Mouse (Mus musculus) E14TG2a.4 (cell line): ENCODE results near the gene Grb10.

ENCODE experiments used
- H3K27me3 ChIP-seq: 2 replicates; pipeline ENCODE4 v1.6.1; 2014; ENCODE audit warnings: low read length, control low read depth; ENCODE audit not compliant: insufficient read depth
- H3K36me3 ChIP-seq: 2 replicates; pipeline ENCODE4 v1.6.1; 2014; ENCODE audit warnings: low read length, control low read depth; ENCODE audit not compliant: insufficient read depth
- H3K4me1 ChIP-seq: replicated peaks from 2 replicates; pipeline ENCODE4 v1.6.1; 2014; ENCODE audit warnings: low read depth, low read length, control low read depth
- H3K4me3 ChIP-seq: replicated peaks from 2 replicates; pipeline ENCODE4 v1.5.1; 2014; ENCODE audit warnings: mild to moderate bottlenecking, low read length
- H3K9me3 ChIP-seq: 2 replicates; pipeline ENCODE4 v1.6.1; 2014; ENCODE audit warnings: low read length, control low read depth
- CTCF ChIP-seq: conservative IDR thresholded peaks from 2 replicates; pipeline ENCODE4 v1.5.1; 2014; ENCODE audit warnings: low read length
- NANOG ChIP-seq: IDR thresholded peaks from 2 replicates; pipeline ENCODE4 v1.6.1; 2014; ENCODE audit warnings: borderline replicate concordance, low read length, mixed read lengths
- POU5F1 ChIP-seq: IDR thresholded peaks from 2 replicates; pipeline ENCODE4 v1.6.1; 2014; ENCODE audit warnings: low read length, borderline replicate concordance

Gene Grb10

DNA sequence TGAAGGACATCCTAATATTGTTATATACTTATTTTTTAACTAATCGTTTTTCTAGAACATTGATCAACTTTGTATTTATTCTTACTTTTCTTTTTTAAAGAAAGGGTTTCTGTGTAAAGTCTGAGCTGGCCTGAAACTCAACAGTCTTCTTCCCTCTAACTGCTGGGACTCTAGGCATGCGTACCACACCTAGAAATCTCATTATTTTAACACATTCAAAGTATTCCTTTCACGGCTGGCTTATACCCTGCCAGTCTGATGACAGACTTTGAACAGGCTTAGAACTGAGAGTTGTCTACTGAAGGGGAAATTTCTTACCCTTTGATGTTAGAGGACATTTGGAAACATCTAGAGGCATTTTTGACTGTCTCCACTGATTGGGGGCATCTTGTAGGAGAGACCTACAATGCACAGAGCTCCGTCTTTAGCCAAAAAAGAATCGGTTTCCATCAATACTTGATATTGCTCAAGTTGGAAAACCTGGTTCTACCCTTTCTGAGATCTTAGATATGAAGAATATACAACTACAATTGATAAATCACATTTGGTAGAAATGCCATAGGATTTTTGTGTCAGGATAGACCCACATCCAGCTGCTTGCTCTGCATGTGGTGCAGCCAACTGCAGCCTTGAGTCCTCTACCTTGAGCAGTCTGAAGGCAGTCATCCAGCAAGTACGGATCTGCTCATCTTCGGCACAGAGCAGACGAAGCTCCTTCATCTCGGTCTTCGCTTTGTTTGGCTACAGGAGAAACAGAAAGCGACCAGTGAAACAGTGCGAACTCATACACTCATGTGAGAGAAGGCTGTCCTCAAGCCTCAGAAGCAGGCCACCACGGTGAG, 95.0 kb downstream of the Grb10 start:
- H3K27me3 ChIP-seq: no peaks in the 10 kb centered on the region
- no peak for TF ChIP-seq NANOG
- TF ChIP-seq POU5F1: no peak
- TF ChIP-seq CTCF: no peak
- peaks cover 36% of the 10 kb centered on the region for H3K36me3 ChIP-seq
- no peak overlapping the region for H3K4me3 ChIP-seq
- peaks cover 68% of the 10 kb centered on the region for H3K4me1 ChIP-seq
- no peaks in the 10 kb centered on the region for H3K9me3 ChIP-seq

DNA sequence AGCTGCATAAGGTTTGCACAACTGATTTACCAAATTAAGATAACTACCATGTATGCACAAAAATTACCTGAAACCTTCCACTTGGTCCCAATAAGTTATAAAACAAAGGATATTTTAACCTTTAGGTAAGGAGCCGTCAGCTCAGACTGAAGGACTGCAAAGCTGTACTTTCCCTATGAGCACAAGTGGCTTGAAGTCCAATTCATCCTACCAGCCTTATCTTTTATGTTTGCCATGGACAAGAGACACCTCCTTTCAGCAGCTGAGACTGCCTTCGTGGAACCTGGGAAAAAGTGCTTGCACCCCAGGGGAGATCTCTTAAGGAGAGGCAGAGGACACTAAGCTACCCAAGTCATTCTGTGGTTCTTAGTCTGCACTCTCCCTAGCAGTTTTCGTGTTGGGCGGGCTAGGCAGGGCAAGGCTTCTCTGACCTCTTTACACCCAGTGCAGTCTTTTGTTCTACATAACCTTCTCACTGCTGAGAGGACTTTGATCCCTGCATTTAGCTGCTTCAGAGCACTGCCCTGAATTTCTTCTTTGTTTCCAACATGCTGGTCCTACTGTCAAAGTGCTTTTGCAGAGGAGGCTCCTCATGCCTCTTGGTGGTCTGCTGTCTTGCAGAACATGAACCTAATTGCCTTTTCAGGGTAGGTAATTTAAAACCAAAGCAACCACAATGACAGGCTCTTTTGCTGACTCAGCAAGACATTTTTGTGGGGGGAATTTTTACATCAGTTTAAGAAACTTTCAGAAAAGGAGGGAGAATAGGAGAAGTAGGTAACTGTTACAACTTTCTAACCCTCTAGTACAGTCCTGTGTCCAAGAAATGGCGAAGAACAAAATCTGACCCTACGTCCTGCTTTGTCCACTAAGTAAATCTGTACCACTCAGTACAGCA, 95.9 kb downstream of the Grb10 start:
- peaks cover 44% of the 10 kb centered on the region for H3K36me3 ChIP-seq
- TF ChIP-seq NANOG (peak; percentile 65; the same call in 1 of the 2 replicates), CTCF (no peak), POU5F1 (no peak)

DNA sequence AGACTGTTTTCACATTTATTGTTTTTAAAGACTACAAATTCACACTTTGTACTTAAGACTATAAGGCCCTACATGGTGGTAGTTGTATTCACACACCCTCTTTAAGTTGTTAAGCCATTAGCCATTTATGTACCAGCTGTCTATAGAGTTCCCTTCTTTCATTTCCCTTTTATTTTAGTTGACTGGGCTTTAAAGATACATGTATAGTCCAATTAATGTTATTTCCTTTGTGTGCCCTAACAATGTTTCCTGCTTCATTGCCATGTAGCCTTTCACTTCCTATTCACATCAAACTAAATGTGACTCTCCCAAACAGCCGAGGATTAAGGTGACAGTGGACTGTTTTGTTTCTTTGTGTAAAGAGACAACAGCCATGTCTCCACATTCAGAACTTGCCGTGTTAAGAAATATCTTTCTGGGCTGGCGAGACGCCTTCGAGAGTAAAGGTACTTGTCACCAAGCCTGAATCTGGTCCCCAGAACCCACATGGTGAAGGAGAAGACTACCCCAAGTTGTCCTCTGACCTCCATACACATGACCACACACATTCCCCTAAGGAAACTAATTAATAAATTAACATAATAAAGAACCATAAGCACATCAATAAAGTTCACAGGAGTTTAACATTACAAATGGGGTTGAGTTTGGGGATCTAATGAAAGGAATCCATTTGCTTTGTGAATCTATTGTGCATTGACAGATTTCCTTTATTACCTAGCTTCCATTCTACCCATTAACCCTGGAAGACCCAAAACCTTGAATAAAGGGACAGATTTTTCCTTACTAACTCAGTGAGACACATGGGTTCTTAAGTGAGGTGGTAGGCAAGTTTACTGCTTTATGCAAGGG, 97.4 kb downstream of the Grb10 start:
- Histone ChIP-seq H3K4me1 (peaks cover 46% of the 10 kb centered on the region), H3K27me3 (no peaks in the 10 kb centered on the region), H3K36me3 (peaks cover 55% of the 10 kb centered on the region), H3K9me3 (no peaks in the 10 kb centered on the region), H3K4me3 (no peak overlapping the region)
- TF ChIP-seq POU5F1: no peak

More for the DNA sequence above, 95.9 kb downstream of the Grb10 start:
- Histone ChIP-seq H3K4me1 (peaks cover 59% of the 10 kb centered on the region), H3K4me3 (no peak overlapping the region), H3K9me3 (no peaks in the 10 kb centered on the region), H3K27me3 (no peaks in the 10 kb centered on the region)

DNA sequence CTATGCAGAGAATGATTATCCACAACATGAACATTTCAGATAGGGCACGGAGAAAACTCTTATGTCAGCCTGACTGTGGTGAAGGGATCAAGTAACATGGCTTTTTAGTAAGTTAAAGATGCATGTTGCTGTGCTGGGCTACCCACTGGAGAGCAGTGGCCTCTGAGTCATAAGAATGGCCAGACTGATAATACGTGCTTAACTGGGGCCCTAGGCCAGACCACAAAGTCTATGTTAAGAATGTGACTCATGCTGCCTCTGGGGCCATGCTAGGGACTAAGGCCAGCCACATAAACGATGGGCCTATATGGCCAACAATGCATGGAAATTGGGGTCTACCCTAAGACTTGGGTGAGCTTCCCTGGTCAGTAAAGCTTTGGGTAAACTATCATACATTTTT, 98.9 kb downstream of the Grb10 start:
- no peak for TF ChIP-seq NANOG
- TF ChIP-seq POU5F1: no peak
- no peak for TF ChIP-seq CTCF
- no peak overlapping the region for H3K4me3 ChIP-seq
- H3K36me3 ChIP-seq: peaks cover 56% of the 10 kb centered on the region
- no peaks in the 10 kb centered on the region for H3K27me3 ChIP-seq
- peaks cover 44% of the 10 kb centered on the region for H3K4me1 ChIP-seq
- H3K9me3 ChIP-seq: no peaks in the 10 kb centered on the region

- H3K4me1 ChIP-seq: peaks cover 34% of the 10 kb centered on the region
- TF ChIP-seq POU5F1: no peak
- no peak for TF ChIP-seq NANOG
- TF ChIP-seq CTCF: no peak
- H3K4me3 ChIP-seq: no peak overlapping the region
- no peaks in the 10 kb centered on the region for H3K9me3 ChIP-seq
- H3K27me3 ChIP-seq: no peaks in the 10 kb centered on the region
- H3K36me3 ChIP-seq: peaks cover 56% of the 10 kb centered on the region
These were observed 99.9 kb downstream of the Grb10 start for GRCm38 (mm10) chr11:11938591-11938990.

GRCm38 (mm10) chr11:11937340-11938030, 101.0 kb downstream of the Grb10 start:
- Histone ChIP-seq H3K27me3 (no peaks in the 10 kb centered on the region), H3K36me3 (peaks cover 65% of the 10 kb centered on the region), H3K4me1 (peaks cover 31% of the 10 kb centered on the region), H3K9me3 (no peaks in the 10 kb centered on the region), H3K4me3 (no peak overlapping the region)
- TF ChIP-seq CTCF: no peak
- no peak for TF ChIP-seq NANOG
- no peak for TF ChIP-seq POU5F1

- TF ChIP-seq NANOG (no peak), POU5F1 (no peak), CTCF (no peak)
- Histone ChIP-seq H3K4me3 (no peak overlapping the region), H3K9me3 (no peaks in the 10 kb centered on the region), H3K27me3 (no peaks in the 10 kb centered on the region), H3K4me1 (peaks cover 16% of the 10 kb centered on the region), H3K36me3 (peaks cover 74% of the 10 kb centered on the region)
These were observed 103.7 kb downstream of the Grb10 start for GRCm38 (mm10) chr11:11934808-11935207.
